Mouse (Mus musculus) gastrocnemius, postnatal 14 days (tissue): ENCODE measurements around the gene Tspan31. TPM values are rescaled to one million over a fixed set of nuclear protein-coding genes. Genes with fewer than 3 reads are reported as not detected.
"Not testable (repeated sequence)": the region's sequence is repeated elsewhere in the genome, so short reads cannot be mapped to it uniquely, and the experiment has no call there.

Experiments used
- DNase-seq: peaks from one replicate; pipeline ENCODE4 v3.0.0; 2021; ENCODE audit warnings: mixed read lengths
- intact Hi-C: fragments of 180-260 bp; cut with DNase I; formaldehyde crosslinking; loops from one replicate; pipeline ENCODE4 v1.15.1; 2025; ENCODE audit warnings: low total_unique reads
- total RNA-seq, 2 experiments: library from RNA; stranded (reverse); gene quantifications; 2 replicates each; pipeline ENCODE4 v1.2.3; 2021

Tspan31 gene
- total RNA-seq, 2 experiments from 2014 or later: 26.5 to 31.6 TPM

GRCm38 (mm10) chr10:127085633-127086032, 15.6 kb upstream of the Tspan31 start:
- intact Hi-C loops: no loop called here
- no peak for DNase-seq

DNA sequence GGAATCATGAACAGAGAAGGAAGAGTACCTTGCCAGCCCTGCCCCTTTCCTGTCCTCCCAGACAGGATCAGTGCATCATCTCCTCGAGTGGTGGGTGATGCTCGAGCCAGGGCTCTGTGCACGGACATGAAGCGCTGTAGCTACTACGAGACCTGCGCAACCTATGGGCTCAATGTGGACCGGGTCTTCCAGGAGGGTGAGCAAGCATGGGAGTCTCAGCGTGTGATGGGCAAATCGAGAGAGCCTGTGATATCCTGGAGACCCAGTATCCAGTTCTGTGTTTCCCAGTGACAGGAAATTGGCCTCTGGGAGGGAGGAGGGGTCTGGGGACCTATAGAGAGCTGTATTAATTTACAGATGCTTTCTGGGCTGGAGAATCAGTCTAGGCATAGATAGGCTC, 15.0 kb upstream of the Tspan31 start:
- no peak for DNase-seq
- intact Hi-C loops: no loop called here

- no peak for DNase-seq
- intact Hi-C loops: no loop called here
Observed at GRCm38 (mm10) chr10:127083915-127084306, 13.8 kb upstream of the Tspan31 start.

GRCm38 (mm10) chr10:127083292-127083914, 13.3 kb upstream of the Tspan31 start:
- no peak for DNase-seq
- intact Hi-C loops: no loop called here

- intact Hi-C loops: no loop called here
- no peak for DNase-seq
Observed at GRCm38 (mm10) chr10:127081996-127082620, 12.0 kb upstream of the Tspan31 start.

DNA sequence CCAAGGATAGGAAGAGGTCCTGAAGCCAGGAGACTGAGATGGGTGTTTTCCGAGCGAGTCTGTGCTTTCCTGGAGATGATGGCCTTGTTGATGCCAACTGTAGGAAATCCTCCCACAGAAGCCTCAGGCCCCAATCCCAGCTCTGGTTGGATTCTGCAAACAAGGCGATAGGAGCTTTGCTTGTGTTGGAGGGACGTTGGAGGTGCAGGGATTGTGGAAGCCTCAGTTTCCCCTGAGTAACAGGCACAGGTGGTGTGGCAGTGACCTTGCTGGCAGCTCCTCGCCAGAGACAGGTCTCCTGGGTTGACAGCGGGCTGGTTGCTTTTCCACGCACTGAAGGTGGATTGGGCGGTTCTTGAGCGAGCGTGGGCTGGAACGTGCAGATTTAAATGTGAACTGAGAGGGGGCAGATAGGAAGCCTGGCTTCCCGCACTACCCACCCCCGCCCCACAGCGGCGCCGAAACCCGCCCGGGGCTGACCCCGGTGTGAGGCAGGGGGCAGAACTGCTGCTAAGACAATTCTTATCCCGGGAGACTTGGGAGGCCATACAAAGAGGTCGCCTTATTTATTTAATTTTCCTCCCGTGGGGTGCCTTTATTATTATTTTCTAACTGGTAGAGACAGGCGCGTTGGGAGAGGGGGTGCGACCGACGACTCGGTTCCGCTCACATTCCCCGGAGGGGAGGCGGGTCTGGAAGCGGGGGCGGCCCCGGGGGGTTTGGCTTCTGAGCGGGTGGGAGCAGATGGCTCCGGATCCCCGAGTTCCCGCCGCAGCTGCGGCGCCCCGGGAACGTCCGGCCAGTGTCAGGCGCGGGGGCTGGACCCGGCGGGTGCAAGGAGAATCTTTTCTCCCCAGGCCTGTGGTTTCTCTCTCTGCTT, 11.1 kb upstream of the Tspan31 start:
- intact Hi-C loops: no loop called here
- peak; percentile 58 for DNase-seq

GRCm38 (mm10) chr10:127079665-127080391, 9.8 kb upstream of the Tspan31 start:
- intact Hi-C loops: no loop called here
- DNase-seq: no peak

- intact Hi-C loops: no loop called here
- DNase-seq: peak; percentile 39
Observed at GRCm38 (mm10) chr10:127078677-127079575, 8.9 kb upstream of the Tspan31 start.

DNA sequence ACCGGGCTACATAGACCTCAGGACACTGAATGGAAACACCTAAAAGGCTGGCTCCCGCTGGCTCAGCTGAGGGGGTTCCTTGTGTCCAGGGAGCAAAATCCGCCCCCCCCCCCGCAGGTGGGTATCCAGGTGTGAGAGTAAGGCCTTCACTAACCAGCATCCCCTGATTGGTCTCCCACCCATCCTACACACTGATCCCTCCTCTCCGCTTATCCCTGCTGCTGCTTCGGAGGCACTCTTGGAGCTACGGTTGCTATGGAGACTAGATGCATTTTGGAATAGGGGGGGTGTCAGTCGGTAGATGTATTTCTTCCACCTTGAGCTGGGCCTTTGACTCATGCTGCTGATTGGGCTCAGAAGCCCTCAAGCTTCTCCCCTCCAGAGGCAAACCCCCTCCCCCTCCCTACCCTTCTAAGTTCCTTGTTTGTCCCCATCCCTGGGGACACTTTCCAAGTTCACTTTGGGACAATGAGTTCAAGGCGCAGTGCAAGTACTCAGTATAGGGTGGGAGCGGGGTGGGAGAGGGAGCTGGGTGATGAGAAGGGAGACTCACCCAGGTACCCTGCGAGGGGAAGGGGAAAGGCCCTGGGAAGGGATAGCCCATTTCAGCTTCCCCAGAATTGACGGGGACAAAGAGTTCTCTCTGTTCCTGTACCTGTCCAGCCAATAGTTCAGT, 8.1 kb upstream of the Tspan31 start:
- intact Hi-C loops: no loop called here
- no peak for DNase-seq

DNA sequence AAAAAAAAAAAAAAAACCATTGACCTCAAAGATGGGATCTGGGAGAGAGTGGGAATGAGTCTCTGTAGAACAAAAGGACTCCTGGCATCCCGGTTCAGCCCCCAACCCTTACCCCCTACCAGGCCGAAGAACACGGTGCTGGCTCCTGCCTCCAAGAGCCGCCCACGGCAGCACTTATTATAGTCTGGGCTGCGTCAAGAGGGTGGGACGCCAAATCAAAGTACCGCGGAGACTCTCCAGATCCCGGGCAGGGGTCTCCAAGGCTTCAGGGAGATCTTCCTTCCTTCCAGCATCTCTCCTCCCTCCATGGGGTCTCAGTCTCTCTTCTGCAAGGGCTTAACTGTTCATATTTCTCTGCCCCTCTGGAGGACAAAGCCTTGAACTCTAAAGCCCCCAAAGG, 7.5 kb upstream of the Tspan31 start:
- DNase-seq: no peak
- intact Hi-C loops: no loop called here

GRCm38 (mm10) chr10:127076082-127076481, 6.0 kb upstream of the Tspan31 start:
- DNase-seq: no peak
- intact Hi-C loops: no loop called here

GRCm38 (mm10) chr10:127075651-127076050, 5.6 kb upstream of the Tspan31 start:
- no peak for DNase-seq
- intact Hi-C loops: no loop called here

DNA sequence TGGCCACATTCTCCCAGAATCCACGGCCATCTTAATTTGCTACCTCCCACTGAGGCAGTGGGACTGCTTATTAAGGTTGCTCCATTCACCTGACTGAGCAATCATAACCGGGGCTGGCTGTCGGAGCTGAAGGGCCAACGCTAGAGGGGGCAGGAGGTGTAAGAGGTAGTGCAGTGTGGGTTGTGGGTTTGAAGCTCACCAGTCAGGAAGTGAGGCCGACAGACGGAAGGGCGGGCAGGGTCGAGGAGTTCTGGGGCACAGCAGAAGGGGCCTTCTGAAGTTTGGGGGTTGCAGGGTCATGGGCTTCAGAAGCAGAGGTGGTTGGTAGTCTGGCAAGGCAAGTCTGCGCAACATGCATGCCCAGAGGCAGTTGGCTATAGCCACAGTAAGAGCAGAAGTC, 5.0 kb upstream of the Tspan31 start, which contains the start of gene Agap2:
Gene Agap2 (plus strand): TSS at position 205 of the 400 bp plus-strand sequence.
- intact Hi-C loops: no loop called here
- DNase-seq: no peak

- no peak for DNase-seq
- intact Hi-C loops: no loop called here
Observed at GRCm38 (mm10) chr10:127073981-127074380, 3.9 kb upstream of the Tspan31 start.

DNA sequence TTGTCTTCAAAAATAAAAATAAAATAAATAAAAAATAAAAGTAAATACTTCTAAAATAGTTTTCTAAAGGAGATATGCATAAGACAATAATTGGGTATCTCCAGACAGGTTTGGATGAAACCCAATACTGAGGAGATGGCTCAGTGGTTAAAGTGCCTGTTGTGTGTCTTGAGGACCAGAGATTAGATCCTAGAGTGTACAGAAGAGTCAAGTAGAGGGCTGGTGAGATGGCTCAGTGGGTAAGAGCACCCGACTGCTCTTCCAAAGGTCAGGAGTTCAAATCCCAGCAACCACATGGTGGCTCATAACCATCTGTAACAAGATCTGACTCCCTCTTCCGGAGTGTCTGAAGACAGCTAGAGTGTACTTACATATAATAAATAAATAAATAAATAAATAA, 2.9 kb upstream of the Tspan31 start:
- intact Hi-C loops, DNase-seq: not testable (repeated sequence)

GRCm38 (mm10) chr10:127072270-127072669, 2.2 kb upstream of the Tspan31 start:
- intact Hi-C loops, DNase-seq: not testable (repeated sequence)

GRCm38 (mm10) chr10:127071203-127071602, 1.1 kb upstream of the Tspan31 start:
- no peak for DNase-seq
- intact Hi-C loops: no loop called here
